Mouse (Mus musculus): ENCODE measurements around the gene Serpina3m.
"Not testable (repeated sequence)": the region's sequence is repeated elsewhere in the genome, so short reads cannot be mapped to it uniquely, and the experiment has no call there.

Gene Serpina3m

DNA sequence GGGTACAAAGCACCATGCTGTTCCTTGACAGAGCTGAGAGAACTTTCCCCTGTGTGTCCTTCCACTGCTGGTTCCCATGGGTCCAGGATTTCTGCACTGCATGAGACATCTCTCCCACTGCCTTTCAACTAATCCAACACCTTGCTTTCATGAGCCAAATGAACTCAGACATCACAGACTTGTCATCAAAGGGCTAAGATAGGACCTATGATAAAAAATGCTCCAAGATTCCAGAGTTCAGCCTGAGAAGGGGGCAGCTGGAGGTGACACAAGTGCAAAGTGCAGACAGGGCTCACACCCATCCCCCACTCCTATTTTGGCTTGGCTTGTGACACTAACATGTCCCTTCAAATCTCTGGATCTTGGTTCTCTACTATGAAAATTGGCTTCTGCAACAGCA, 50.2 kb downstream of the Serpina3m start:
- no peak for DNase-seq (ENCODE audit: low spot score in 2 of 2)

DNA sequence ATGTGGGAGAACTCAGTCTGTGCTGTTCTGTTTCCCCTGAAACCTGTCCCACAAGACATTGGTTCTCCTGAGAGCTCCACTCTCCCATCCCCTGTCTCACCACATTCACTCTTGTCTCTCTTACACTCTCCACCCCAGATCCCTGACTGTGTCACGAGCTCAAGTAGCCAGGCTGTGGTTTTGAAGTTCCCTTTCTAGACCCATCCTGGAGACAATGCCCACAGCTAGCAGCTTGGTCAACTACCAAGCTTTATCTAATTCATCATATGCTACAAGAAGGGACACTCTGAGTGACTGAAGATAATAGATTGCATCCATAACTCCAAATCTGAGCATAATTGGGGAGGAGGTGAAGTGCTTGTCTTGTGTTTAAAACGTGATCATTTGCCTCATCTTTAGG, 52.8 kb downstream of the Serpina3m start:
- not testable (repeated sequence) for DNase-seq (ENCODE audit: low spot score in 2 of 2)

- DNase-seq (ENCODE audit: low spot score in 2 of 2), result no peak
Measured at GRCm38 (mm10) chr12:104403968-104404367, 65.7 kb downstream of the Serpina3m start.

DNA sequence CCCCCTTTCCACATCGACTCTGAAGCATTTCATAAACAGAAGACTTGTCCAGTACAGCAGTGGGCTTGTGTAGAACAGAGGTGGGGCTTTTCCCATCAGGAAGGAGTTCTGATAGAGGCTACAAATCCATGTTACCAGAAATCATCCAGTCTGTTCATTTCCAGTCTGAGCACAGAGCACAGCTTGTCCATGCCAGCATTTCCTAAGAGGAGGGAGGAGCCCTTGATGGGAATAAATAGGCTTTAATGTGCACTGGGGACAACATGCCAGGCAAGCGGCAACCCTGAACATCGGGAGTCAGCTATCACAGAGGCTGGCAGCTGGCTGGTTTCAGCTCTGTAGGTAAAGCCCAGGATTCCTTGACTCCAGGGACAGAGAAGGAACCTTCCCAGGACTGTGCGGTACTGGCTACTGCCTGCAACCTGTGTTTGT, 68.2 kb downstream of the Serpina3m start, which contains the start of gene Serpina3n:
TSS of gene Serpina3n (plus strand) at position 276 of the 432 bp plus-strand sequence.
- peak in 1 of 2 experiments; percentile 9 for DNase-seq (ENCODE audit: low spot score in 2 of 2)

- DNase-seq (ENCODE audit: low spot score in 2 of 2), result no peak
Measured at GRCm38 (mm10) chr12:104412507-104412906, 74.2 kb downstream of the Serpina3m start.

DNA sequence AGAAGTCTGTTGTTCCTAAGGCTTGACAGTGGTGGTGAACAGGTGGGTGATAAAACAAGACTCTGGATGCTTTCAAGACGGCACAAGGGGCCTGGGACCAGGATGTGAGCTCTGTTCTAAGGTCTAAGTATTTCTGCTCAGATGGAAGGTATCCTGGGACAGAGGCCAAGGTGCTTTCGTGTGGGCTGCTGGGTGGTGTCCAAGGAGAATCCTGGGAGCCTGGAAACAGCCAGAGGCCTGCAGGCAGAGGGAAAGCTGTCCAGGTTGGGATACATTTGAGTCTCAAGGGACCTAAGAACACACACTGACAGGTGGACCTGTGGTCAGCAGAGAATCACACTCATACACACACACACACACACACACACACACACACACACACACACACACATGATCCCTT, 76.3 kb downstream of the Serpina3m start:
- DNase-seq (ENCODE audit: low spot score in 2 of 2), result no peak

DNA sequence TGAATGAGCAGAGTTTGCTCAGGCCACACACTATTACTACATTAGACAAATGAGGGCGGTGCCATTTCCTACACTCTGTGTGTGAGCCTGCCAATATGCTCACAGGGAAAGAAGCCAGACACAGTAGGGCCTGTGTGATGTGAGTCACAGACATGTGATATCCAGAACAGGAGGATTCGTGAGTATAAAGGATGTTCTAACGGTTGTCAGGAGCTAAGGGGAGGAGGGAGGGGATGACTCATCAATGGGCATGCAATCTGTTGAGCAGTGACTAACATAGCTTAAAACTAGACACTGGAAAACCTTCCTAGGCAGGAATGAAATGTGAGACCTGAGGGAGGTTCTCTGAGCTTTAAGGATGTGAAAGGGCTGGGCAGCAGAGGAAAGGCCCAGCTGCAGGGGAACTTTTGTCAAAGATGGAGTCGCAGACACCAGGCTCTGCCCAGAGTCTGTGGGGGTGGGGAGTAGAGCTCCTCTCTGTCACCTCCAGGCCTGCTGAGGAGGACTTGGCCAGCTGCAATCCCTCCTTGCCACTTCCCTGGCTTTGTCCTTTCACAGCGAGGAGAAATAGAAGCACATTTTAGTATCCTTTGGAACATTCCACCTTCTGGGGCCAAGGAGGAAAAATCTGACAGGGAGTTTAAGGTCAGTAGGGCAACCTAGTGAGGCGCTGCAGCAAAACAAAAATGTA, 77.5 kb downstream of the Serpina3m start:
- peak; percentile 33 to 57 for DNase-seq (ENCODE audit: low spot score in 2 of 2)

GRCm38 (mm10) chr12:104418340-104419135, 80.3 kb downstream of the Serpina3m start:
- peak; percentile 48 to 79 for DNase-seq (ENCODE audit: low spot score in 2 of 2)

DNA sequence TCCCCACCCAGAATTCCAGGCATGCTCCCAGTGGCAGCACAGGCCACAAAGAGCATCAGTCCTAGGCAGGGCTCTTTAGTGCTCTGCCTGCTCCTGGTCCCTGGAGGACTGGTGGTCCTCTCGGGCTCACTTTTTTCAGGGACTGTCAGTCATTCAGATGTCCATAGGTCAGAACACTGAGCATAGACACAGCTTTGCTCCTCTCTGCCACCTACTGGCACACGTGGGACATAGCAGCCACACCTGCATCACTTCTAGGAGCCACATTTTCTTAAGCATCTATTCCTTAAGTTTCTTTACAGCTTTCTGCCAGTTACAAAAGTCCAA, 80.8 kb downstream of the Serpina3m start:
- no peak for DNase-seq (ENCODE audit: low spot score in 2 of 2)

- no peak for DNase-seq (ENCODE audit: low spot score in 2 of 2)
Measured at GRCm38 (mm10) chr12:104422615-104423392, 84.5 kb downstream of the Serpina3m start.

- no peak for DNase-seq (ENCODE audit: low spot score in 2 of 2)
Measured at GRCm38 (mm10) chr12:104425591-104425990, 87.3 kb downstream of the Serpina3m start.

GRCm38 (mm10) chr12:104426915-104427314, 88.6 kb downstream of the Serpina3m start:
- DNase-seq (ENCODE audit: low spot score in 2 of 2), result no peak

GRCm38 (mm10) chr12:104431359-104431758, 93.1 kb downstream of the Serpina3m start:
- no peak for DNase-seq (ENCODE audit: low spot score in 2 of 2)

- no peak for DNase-seq (ENCODE audit: low spot score in 2 of 2)
Measured at GRCm38 (mm10) chr12:104433214-104433613, 94.9 kb downstream of the Serpina3m start.

- no peak for DNase-seq (ENCODE audit: low spot score in 2 of 2)
Measured at GRCm38 (mm10) chr12:104433951-104434735, 95.9 kb downstream of the Serpina3m start.

DNA sequence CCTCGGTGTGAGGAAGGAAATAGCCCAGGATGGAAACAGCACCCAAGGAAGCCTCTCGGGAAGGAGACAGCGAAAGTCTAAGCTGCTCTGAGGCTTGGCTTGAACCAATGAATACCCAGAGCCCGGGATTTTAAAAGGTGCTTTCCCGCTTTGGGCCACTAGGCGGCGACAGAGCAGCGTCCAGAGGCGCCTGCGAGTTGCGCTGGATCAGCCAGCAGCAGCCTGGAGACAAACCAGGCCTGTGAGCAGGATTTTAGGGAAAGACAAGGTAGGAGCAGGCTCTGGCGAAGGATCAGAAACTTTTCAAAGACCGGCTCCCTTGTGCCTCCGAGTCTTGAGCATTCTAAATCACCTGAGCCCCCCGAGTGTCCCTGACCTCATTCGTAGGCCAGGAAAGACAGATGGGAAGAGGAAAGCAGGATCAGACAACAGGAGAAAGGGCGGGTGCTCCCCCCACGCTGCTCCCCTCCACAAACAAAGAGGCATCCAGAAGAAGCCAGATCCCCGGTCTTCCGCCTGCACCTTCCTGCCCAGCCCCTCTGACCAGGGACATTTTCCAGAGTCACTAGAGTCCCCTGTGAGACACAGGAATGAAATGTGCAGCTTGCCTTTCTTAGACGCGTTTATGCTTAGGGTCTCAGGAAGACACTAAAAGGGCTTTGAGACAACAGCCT, 101.9 kb downstream of the Serpina3m start:
- DNase-seq (ENCODE audit: low spot score in 2 of 2), result peak; percentile 57 to 85

- DNase-seq (ENCODE audit: low spot score in 2 of 2), result no peak
Measured at GRCm38 (mm10) chr12:104443716-104444115, 105.4 kb downstream of the Serpina3m start.

Data from urinary bladder, adult 18-20 months (tissue).